In the genomic region with DNA sequence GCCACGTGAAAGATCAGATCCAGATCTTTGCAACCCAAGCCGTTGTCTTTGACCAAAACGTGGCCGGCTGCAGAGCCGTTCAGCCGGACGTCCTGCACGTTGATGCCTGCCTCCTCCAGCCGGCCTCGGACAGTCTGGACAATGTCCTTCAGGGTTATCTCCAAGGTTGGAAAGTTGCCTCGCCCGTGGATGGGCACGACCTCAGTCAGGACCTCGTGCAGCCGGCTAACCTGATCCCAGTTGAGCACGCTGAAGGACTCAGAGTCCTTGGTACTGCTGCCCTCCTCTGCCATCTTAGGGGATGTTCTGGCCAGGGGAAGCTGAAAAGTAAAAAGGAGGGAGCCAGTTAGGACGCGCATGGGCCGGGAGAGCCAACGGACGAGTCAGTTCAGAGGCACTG, we compare ENCODE assay signal across 22 mouse cellular contexts. TPM values are rescaled to one million over a fixed set of nuclear protein-coding genes. Genes with fewer than 3 reads are reported as not detected.
A peak's percentile ranks its signal among the peaks of the same experiment; 100 is the strongest.
DNase-seq lines count a peak whose midpoint lies in the region; ATAC-seq lines count a peak whose summit lies in the region.
"Had no signal": no experiment of that assay in that cellular context is flagged by ENCODE, and none has a peak within 500 bp of the region (broad histone marks: within the 10 kb centered on the region; RNA-seq: fewer than 3 reads in every experiment).

No protein-coding gene starts in this region.

- 91% methylated on average over 21 of the region's 21 CpGs for WGBS in midbrain, embryonic 14.5 days

- no peak for ATAC-seq in midbrain, embryonic 14.5 days (ENCODE audit: low FRiP score, low TSS enrichment)
- ATAC-seq: forebrain, postnatal 0 days; liver, postnatal 0 days; midbrain, embryonic 13.5 days had no signal

- peak; percentile 14 for DNase-seq in kidney, adult 9 months
- DNase-seq in kidney, postnatal 14 days = no peak
- peak; percentile 49 for DNase-seq in adrenal gland, adult 8-10 months
- peak; percentile 26 for DNase-seq in adrenal gland, postnatal 25 days
- DNase-seq in testis, postnatal 10 days (ENCODE audit: low spot score) = peak; percentile 77
- DNase-seq in midbrain, embryonic 14.5 days = no peak
- no peak for DNase-seq in embryo, embryonic 10.5 days (ENCODE audit: low spot score)
- DNase-seq: cerebellum, adult 18-20 months; cerebellum, postnatal 25 days; forebrain, postnatal 0 days; heart, postnatal 36 days; layer of hippocampus, adult 9-11 months; left cerebral cortex, postnatal 4 days; liver, postnatal 0 days; lung, postnatal 14 days; retina, postnatal 1 day had no signal

- no peak overlapping the region for H3K9ac ChIP-seq in midbrain, embryonic 14.5 days (replicated peaks; ENCODE audit: low read length)
- H3K9ac ChIP-seq: forebrain, postnatal 0 days; heart, embryonic 12.5 days; liver, postnatal 0 days; midbrain, embryonic 13.5 days had no signal

- no peak overlapping the region for H3K4me2 ChIP-seq in midbrain, embryonic 14.5 days (ENCODE audit: low read length)
- H3K4me2 ChIP-seq: heart, embryonic 12.5 days; midbrain, embryonic 13.5 days had no signal

- H3K9me3 ChIP-seq in midbrain, embryonic 14.5 days (ENCODE audit: control insufficient read depth, low read length) = no peaks in the 10 kb centered on the region
- H3K9me3 ChIP-seq: forebrain, embryonic 10.5 days; heart, embryonic 12.5 days; midbrain, embryonic 13.5 days had no signal

- no peaks in the 10 kb centered on the region for H3K36me3 ChIP-seq in midbrain, embryonic 14.5 days (ENCODE audit: control insufficient read depth, insufficient read depth, low read length)
- H3K36me3 ChIP-seq: heart, embryonic 12.5 days had no signal

- 0 out of 2 replicates have a peak, but pooled peaks cover 3% of the 10 kb centered on the region for H3K4me1 ChIP-seq in midbrain, embryonic 14.5 days (ENCODE audit: control insufficient read depth, insufficient read depth, low read length)
- H3K4me1 ChIP-seq: heart, embryonic 12.5 days had no signal

- no peak overlapping the region for H3K27ac ChIP-seq in midbrain, embryonic 14.5 days (replicated peaks; ENCODE audit: low read depth, low read length)
- H3K27ac ChIP-seq: forebrain, embryonic 10.5 days; left cerebral cortex, adult 2 months; stomach, postnatal 0 days had no signal

- no peaks in the 10 kb centered on the region for H3K27me3 ChIP-seq in midbrain, embryonic 14.5 days (ENCODE audit: control insufficient read depth, insufficient read depth, low read length)
- H3K27me3 ChIP-seq: heart, embryonic 12.5 days; midbrain, embryonic 13.5 days had no signal

- no peak overlapping the region for H3K4me3 ChIP-seq in midbrain, embryonic 14.5 days (replicated peaks; ENCODE audit: low read depth, low read length)
- H3K4me3 ChIP-seq: forebrain, embryonic 10.5 days; heart, embryonic 12.5 days; left cerebral cortex, adult 2 months; midbrain, embryonic 13.5 days; myocyte had no signal

RNA-seq across cellular contexts. Expression of gene Tent5c, which starts 16.0 kb away (rescaled TPM):
- total RNA-seq in adrenal gland, adult 8-10 months (2022) = 1 to 10 TPM; 3.5 to 8.8 (median 5.1) TPM
- 6.7 and 6.8 TPM in 2 replicates for total RNA-seq in adrenal gland, postnatal 25 days (2021)
- 0.98 and 3.2 TPM in 2 replicates for polyA plus RNA-seq in midbrain, embryonic 14.5 days (2014; fragmentation: Nextera tagmentation; extraction: Ambion mirVana)

Comparison
In these comparisons a context has a peak if more than half of its experiments do, and no peak if none do; other contexts are left out.
1. DNase-seq: peak in kidney, adult 9 months (single experiment), adrenal gland, adult 8-10 months (single experiment), adrenal gland, postnatal 25 days (single experiment) and testis, postnatal 10 days (single experiment); none in kidney, postnatal 14 days (single experiment), midbrain, embryonic 14.5 days (single experiment) and embryo, embryonic 10.5 days (single experiment).